Mouse (Mus musculus) hindbrain, embryonic 14.5 days (tissue): ENCODE results near the gene P3h4. TPM values are rescaled to one million over a fixed set of nuclear protein-coding genes. Genes with fewer than 3 reads are reported as not detected.
A peak's percentile ranks its signal among the peaks of the same experiment; 100 is the strongest.

Experiments
- ATAC-seq: fragments of 200-750 bp; cut with Nextera tagmentation; 2 replicates; pipeline ENCODE4 v1.8.0; 2017; ENCODE audit warnings: moderate number of reproducible peaks, mild to moderate bottlenecking, moderate TSS enrichment, moderate library complexity; ENCODE audit not compliant: low FRiP score
- DNase-seq: peaks from one replicate; pipeline ENCODE4 v3.0.0-alpha.2; 2015; ENCODE audit warnings: low spot score
- H3K27ac ChIP-seq: fragments of 300-500 bp; sonication (generic); 2 replicates; pipeline ENCODE4 v1.5.1; 2014; ENCODE audit warnings: mild to moderate bottlenecking, moderate library complexity
- H3K27me3 ChIP-seq: fragments of 300-500 bp; sonication (generic); 2 replicates; pipeline ENCODE4 v1.6.1; 2014; ENCODE audit warnings: mild to moderate bottlenecking, low read length, mixed read lengths; ENCODE audit not compliant: control insufficient read depth, insufficient read depth
- H3K36me3 ChIP-seq: fragments of 300-500 bp; sonication (generic); replicated peaks from 2 replicates; pipeline ENCODE4 v1.6.1; 2014; ENCODE audit not compliant: control insufficient read depth, insufficient read depth
- H3K4me1 ChIP-seq: fragments of 300-500 bp; sonication (generic); replicated peaks from 2 replicates; pipeline ENCODE4 v1.6.1; 2014; ENCODE audit warnings: antibody characterized with exemption, low read length, mixed read lengths; ENCODE audit not compliant: control insufficient read depth, insufficient read depth
- H3K4me2 ChIP-seq: fragments of 300-500 bp; sonication (generic); replicated peaks from 2 replicates; pipeline ENCODE4 v1.6.1; 2014; ENCODE audit warnings: mild to moderate bottlenecking, moderate library complexity
- H3K4me3 ChIP-seq: fragments of 300-500 bp; sonication (generic); replicated peaks from 2 replicates; pipeline ENCODE4 v1.5.1; 2014; ENCODE audit warnings: mild to moderate bottlenecking, low read length
- H3K9ac ChIP-seq: fragments of 300-500 bp; sonication (generic); 2 replicates; pipeline ENCODE4 v1.6.1; 2014
- H3K9me3 ChIP-seq: fragments of 300-500 bp; sonication (generic); 2 replicates; pipeline ENCODE4 v1.6.1; 2016; ENCODE audit warnings: low read length; ENCODE audit not compliant: control insufficient read depth
- WGBS: fragments of 180-500 bp; shearing (Covaris S2); extraction: QIAGEN DNeasy Blood & Tissue Kit; methylation state at CpG from one replicate; pipeline ENCODE4 v1.1.7; 2014; 5-methylcytosine and 5-hydroxymethylcytosine counted together
- polyA plus RNA-seq: library from polyadenylated mRNA; unstranded; fragments of >200 nt; fragmentation: Nextera tagmentation; extraction: Ambion mirVana; gene quantifications from 2 replicates; pipeline ENCODE4 v1.2.1, GENCODE M21; 2014

The P3h4 gene
- polyA plus RNA-seq, 1 experiment from 2014 or later: 20.4 TPM

DNA sequence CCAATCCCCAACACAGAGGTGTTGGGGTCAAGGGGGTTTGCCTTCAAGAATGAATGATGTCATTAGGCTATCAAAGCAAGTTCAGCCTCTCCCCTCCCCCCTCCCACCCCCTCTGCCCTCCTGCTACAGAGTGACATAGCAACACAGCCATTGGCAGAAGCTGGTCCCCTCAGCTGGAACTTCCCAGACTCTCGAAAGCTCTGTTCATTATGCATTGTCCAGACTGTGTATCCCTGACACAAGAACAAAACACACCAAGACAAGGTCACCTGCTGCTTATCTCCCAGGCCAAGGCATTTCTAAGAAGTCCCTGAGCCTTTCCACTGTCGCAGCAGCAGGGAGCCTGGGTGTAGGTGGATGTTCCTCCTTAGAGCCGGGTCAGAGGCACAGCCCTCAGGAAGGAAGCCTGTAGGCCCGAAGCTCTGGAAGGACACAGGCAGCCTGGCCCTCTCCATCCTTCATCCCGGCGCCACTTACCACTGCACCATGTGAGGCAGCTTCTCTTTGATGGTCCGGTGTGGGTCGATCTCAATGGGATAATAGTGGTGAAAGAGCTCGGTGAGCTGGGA, 21.1 kb upstream of the P3h4 start:
- DNase-seq (no peak), ATAC-seq (no peak)
- Histone ChIP-seq H3K4me1 (peaks cover 9% of the 10 kb centered on the region), H3K4me3 (no peak overlapping the region), H3K9me3 (no peaks in the 10 kb centered on the region), H3K27ac (no peak overlapping the region), H3K4me2 (no peak overlapping the region), H3K27me3 (no peaks in the 10 kb centered on the region), H3K36me3 (peaks cover 44% of the 10 kb centered on the region), H3K9ac (no peak overlapping the region)
- WGBS: 21% methylated on average over 9 of the region's 9 CpGs

DNA sequence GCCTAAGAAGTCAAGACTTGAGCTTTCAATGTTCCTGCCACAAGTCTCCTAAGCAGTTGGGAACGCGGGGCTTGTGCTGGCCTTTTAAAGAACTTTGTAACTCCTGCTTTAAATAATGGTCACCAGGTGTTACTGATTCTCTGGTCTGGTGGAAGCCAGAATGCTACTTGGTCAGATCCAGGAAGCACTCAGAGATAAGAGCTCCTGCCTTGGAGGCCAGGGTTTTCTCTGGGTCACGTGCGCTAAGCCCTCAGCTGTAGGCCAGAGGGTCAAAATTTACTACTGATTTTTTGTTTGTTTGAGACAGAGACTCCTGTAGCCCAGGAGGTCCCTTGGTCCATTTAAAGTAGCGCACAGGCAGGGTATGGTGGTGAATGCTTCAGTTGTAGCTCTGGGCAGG, 17.4 kb upstream of the P3h4 start:
- H3K27ac ChIP-seq: no peak overlapping the region
- 96% methylated on average over 5 of the region's 5 CpGs for WGBS
- peaks cover 57% of the 10 kb centered on the region for H3K36me3 ChIP-seq
- no peaks in the 10 kb centered on the region for H3K4me1 ChIP-seq
- no peak overlapping the region for H3K9ac ChIP-seq
- no peaks in the 10 kb centered on the region for H3K27me3 ChIP-seq
- DNase-seq (no peak), ATAC-seq (no peak)
- no peaks in the 10 kb centered on the region for H3K9me3 ChIP-seq
- H3K4me3 ChIP-seq: no peak overlapping the region
- H3K4me2 ChIP-seq: no peak overlapping the region

DNA sequence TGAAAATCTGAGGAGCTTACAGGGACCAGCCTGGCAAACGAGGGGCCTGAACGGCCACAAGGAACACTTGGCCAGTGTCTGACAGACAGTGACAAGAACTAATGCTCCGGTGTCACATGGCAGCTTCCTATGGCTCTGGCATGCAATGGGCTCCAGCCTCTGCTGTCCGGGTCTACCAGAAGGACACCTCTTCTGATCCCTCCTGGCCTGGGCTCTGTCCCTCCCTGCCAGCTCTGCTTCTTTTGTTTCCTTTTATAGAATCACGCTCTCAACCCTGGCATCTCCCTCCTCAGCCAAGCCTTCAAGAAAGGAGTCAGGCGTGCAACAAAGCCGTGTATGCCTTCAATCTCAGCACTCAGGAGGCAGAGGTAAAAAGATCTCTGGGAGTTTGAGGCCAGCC, 15.4 kb upstream of the P3h4 start:
- ATAC-seq (no peak), DNase-seq (no peak)
- 88% methylated on average over 7 of the region's 7 CpGs for WGBS

DNA sequence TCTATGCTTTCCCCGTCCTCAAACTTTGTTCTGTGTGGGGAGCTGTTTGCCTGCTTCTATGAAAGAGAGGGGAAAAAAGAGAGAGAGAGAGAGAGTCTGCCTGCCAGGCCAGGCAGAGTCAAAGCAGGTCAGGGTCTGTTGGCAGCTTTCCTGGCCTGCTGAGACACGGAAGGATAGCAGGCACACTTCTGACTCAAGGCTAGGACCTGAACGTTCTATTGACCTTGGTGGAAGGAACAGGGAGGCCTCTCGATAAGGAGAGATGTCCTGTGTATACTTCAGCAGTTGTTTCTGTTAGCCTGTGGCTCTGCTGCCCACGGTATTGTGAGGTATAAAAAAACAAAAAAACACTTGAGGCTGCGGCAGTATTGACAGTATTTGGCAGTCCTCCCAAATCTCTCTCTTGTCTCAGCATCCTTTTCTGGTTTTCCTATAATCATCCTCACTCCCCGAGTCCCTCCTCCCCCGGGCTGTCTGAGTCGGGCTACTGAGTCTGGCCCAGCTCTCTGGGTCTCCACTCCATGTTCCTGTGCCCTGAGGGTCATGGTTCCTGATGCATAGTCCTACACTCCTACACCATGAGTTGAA, 14.1 kb upstream of the P3h4 start:
- WGBS: 62% methylated on average over 9 of the region's 9 CpGs
- H3K9me3 ChIP-seq: no peaks in the 10 kb centered on the region
- ATAC-seq (no peak), DNase-seq (no peak)
- H3K4me3 ChIP-seq: no peak overlapping the region
- peaks cover 31% of the 10 kb centered on the region for H3K36me3 ChIP-seq
- no peaks in the 10 kb centered on the region for H3K4me1 ChIP-seq
- no peak overlapping the region for H3K4me2 ChIP-seq
- H3K9ac ChIP-seq: no peak overlapping the region
- no peaks in the 10 kb centered on the region for H3K27me3 ChIP-seq
- H3K27ac ChIP-seq: 0 out of 2 replicates have a peak overlapping the region, but pooled peaks have one; percentile 5

More for the DNA sequence above, 15.4 kb upstream of the P3h4 start:
- Histone ChIP-seq H3K9ac (no peak overlapping the region), H3K4me3 (no peak overlapping the region), H3K27ac (no peak overlapping the region), H3K4me1 (no peaks in the 10 kb centered on the region), H3K27me3 (no peaks in the 10 kb centered on the region), H3K36me3 (peaks cover 37% of the 10 kb centered on the region), H3K4me2 (no peak overlapping the region), H3K9me3 (no peaks in the 10 kb centered on the region)

DNA sequence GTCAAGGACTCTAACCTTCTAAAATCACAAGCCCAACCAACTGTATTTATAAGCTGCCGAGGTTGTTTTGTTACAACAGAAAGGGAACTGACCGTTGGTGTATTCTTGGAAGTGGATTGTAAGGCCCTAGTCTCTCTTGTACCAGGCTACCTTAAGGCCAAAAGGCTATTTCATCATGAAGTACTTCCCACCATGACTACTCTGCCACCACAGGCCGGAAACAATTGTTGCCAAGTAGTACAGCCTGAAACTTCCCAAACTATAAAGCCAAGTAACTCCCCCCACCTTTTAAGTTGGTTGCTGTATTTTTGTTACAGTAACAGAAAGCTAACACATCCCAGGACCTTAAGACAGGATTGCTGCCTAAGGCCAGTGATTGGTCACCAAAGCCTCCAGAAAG, 12.2 kb upstream of the P3h4 start:
- 90% methylated on average over 3 of the region's 3 CpGs for WGBS
- no peaks in the 10 kb centered on the region for H3K9me3 ChIP-seq
- no peaks in the 10 kb centered on the region for H3K4me1 ChIP-seq
- no peak overlapping the region for H3K4me3 ChIP-seq
- H3K4me2 ChIP-seq: no peak overlapping the region
- no peaks in the 10 kb centered on the region for H3K27me3 ChIP-seq
- no peak for ATAC-seq
- no peak overlapping the region for H3K9ac ChIP-seq
- no peak overlapping the region for H3K27ac ChIP-seq
- peaks cover 19% of the 10 kb centered on the region for H3K36me3 ChIP-seq
- no peak for DNase-seq

DNA sequence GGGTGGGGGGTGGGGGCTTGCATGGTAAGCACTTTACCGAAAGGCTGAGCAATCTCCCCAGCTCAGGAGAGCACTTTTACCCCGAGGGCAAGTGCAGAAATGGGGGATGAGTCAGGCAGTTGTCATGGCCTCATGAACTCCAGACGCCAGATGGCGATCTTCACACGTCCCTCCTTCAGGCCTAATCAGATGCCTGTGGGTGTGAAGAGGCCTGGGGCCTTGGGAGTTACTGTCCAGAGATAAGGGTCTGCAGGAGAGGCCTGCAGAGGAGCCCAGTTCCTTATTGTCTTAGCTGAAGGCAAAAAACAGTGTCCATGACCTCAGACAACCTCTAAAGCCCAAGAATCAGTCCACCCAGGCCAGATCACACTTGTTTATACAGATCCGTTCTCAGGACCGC, 11.2 kb upstream of the P3h4 start:
- DNase-seq (no peak), ATAC-seq (no peak)
- Histone ChIP-seq H3K4me1 (no peaks in the 10 kb centered on the region), H3K4me2 (no peak overlapping the region), H3K36me3 (peaks cover 14% of the 10 kb centered on the region), H3K9ac (no peak overlapping the region), H3K9me3 (no peaks in the 10 kb centered on the region), H3K27ac (no peak overlapping the region), H3K4me3 (no peak overlapping the region), H3K27me3 (no peaks in the 10 kb centered on the region)
- 35% methylated on average over 7 of the region's 7 CpGs for WGBS

DNA sequence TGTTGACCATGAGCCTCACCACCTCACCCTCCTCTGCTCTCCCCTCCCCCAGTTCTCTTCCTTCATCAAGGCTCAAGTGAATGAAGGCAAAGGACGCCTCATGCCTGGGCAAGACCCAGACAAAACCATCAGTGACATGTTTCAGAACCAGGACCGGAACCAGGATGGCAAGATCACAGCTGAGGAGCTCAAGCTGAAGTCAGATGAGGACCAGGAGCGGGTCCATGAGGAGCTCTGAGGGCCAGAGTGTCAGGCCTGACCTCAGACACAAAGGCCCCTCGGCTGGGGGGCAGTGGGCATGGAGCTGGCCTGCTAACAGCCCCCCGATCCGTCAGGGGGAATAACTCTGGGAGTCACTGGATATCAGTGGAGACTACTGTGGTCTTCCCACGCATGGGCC, 9.2 kb upstream of the P3h4 start:
- H3K27ac ChIP-seq: no peak overlapping the region
- no peak overlapping the region for H3K4me2 ChIP-seq
- H3K9me3 ChIP-seq: no peaks in the 10 kb centered on the region
- H3K4me1 ChIP-seq: no peaks in the 10 kb centered on the region
- WGBS: 89% methylated on average over 7 of the region's 7 CpGs
- ATAC-seq (no peak), DNase-seq (no peak)
- no peaks in the 10 kb centered on the region for H3K27me3 ChIP-seq
- no peak overlapping the region for H3K4me3 ChIP-seq
- H3K36me3 ChIP-seq: no peaks in the 10 kb centered on the region
- no peak overlapping the region for H3K9ac ChIP-seq

DNA sequence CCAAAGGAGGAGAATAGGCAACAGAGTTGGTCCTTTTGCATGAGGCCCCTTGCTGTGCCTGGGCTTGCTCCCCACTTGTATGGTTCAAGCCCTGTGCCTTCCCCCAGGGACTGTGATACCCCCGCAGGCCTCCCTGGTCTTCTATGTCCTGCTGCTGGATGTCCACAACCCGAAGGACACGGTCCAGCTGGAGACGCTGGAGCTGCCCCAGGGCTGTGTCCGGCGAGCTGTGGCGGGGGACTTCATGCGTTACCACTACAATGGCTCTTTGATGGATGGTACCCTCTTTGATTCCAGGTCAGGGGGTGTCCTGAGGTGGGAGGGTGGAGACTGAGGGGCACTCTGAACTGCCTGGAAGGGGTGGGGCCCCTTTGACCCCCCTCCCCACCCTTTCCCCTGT, 6.9 kb upstream of the P3h4 start:
- Histone ChIP-seq H3K27me3 (peaks cover 5% of the 10 kb centered on the region; the same call in 1 of the 2 replicates), H3K4me1 (no peaks in the 10 kb centered on the region), H3K27ac (no peak overlapping the region), H3K4me3 (no peak overlapping the region), H3K9me3 (no peaks in the 10 kb centered on the region), H3K4me2 (no peak overlapping the region), H3K9ac (no peak overlapping the region), H3K36me3 (no peaks in the 10 kb centered on the region)
- ATAC-seq (no peak), DNase-seq (no peak)
- WGBS: 34% methylated on average over 8 of the region's 8 CpGs

DNA sequence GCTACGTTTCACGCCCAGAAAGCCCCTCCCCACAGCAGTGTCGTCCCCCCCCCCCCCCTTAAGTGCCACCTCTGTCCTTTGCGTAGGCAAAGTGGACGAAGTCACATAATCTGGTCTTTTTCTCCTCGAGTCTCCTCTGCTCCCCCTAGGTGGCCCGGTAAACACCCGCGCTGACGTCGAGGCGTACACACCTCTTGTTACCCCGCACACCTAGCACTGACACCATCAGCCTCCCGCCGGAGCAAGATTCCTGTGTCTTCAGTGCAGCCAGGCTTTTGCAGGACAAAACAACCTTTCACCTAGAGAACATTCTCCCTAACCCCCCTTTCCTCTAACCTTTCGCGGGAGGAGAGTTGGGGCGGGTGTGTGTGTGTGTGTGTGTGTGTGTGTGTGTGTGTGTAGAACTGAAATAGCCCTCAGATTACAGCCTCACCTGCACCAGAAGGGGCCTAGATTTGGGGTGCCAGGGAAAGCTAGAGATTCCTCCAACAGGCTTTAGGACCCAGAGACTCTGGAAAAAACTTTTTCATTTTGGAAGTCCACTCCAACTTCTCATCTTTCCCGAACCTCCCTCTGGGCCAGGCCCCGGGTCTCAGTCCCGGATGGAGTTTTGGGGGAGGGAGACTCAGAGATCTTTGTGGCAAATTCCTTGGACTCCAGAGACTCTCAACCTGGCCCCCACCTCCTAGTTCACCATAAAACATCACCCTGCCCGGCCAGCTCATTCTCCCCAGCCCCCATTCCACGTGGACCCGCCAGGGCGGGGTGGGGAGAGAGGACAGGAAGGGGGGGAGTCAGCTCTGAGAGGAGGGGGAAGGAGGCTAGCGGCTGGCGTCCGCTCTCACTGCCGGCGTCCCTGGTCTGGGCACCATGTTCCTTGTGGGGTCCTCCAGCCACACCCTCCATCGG, 532 bp upstream of the P3h4 start, which contains the start of gene Fkbp10:
Gene Fkbp10 (plus strand): TSS at position 784 of the 909 bp plus-strand sequence.
- Histone ChIP-seq H3K9ac (peak within 1 kb of the TSS; percentile 54), H3K4me1 (peaks cover 9% of the 10 kb centered on the region), H3K27me3 (peaks cover 24% of the 10 kb centered on the region), H3K4me2 (peak within 1 kb of the TSS; percentile 47), H3K4me3 (peak within 1 kb of the TSS; percentile 39), H3K27ac (peak within 1 kb of the TSS; percentile 16), H3K36me3 (no peaks in the 10 kb centered on the region), H3K9me3 (no peaks in the 10 kb centered on the region)
- peak; percentile 61; the same call in 1 of the 2 replicates for ATAC-seq
- no peak for DNase-seq
- WGBS: 2% methylated on average over 31 of the region's 31 CpGs
